Mouse (Mus musculus): ENCODE results near the gene Mtmr12.

DNA sequence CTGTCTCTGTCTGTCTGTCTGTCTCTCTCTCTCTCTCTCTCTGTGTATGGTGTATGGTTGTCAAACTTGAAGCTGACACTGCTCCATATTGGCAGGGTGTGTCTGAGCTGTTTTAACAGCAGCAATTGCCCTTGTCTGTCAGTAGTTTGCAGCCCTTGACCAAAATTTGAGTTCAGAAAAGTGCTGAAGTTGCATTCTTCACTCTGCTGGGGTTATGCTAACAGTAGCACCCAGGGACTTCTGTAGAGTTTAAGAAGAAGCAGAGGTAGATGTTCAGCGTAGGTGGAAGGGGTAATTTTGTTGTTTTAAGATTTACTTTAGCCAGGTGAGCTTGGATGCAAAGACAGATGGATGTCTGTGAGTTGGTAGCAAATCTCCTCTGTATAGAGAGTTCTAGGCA is 7.4 kb downstream of the Mtmr12 start:
- TF ChIP-seq POLR2A (IDR thresholded peaks at IDR 0.05; ENCODE audit: control insufficient read depth, low read depth, low read length): no peak
- TF ChIP-seq CTCF (IDR thresholded peaks at IDR 0.05; ENCODE audit: control insufficient read depth, insufficient read depth, insufficient replicate concordance, low read depth, low read length): no peak
